Mouse (Mus musculus) cerebellum, adult (tissue): ENCODE measurements around the gene Zfp784.

ENCODE experiments used
- ATAC-seq: cut with Nextera tagmentation; 2 replicates; pipeline ENCODE4 v1.9.2; 2017; ENCODE audit warnings: mild to moderate bottlenecking, moderate library complexity, mixed read lengths; ENCODE audit not compliant: insufficient number of reproducible peaks, low FRiP score, low TSS enrichment

Gene Zfp784

GRCm38 (mm10) chr7:4995268-4996002 lies 42.8 kb downstream of the Zfp784 start:
- ATAC-seq, result no peak

GRCm38 (mm10) chr7:4993999-4994788 lies 44.1 kb downstream of the Zfp784 start:
- no peak; the same call in 1 of the 2 replicates for ATAC-seq

- ATAC-seq, result no peak
Observed at GRCm38 (mm10) chr7:4993347-4993998, 44.8 kb downstream of the Zfp784 start.

GRCm38 (mm10) chr7:4988250-4988649 lies 50.0 kb downstream of the Zfp784 start:
- no peak for ATAC-seq
